Mouse (Mus musculus): ENCODE results near the gene Gm21800.
"Not testable (repeated sequence)": the region's sequence is repeated elsewhere in the genome, so short reads cannot be mapped to it uniquely, and the experiment has no call there.

The Gm21800 gene

GRCm38 (mm10) chrY:41406198-41406597 lies at the start of gene Gm21800:
Gene Gm21800, plus strand, starts transcription at chrY:41406498.
- DNase-seq (ENCODE audit: low read depth, low spot score) = not testable (repeated sequence)
